ENCODE assay signal across 27 mouse cellular contexts in genomic region chr13:117266156-117266555, GRCm38 (mm10). TPM values are rescaled to one million over a fixed set of nuclear protein-coding genes. Genes with fewer than 3 reads are reported as not detected.
DNase-seq lines count a peak whose midpoint lies in the region; ATAC-seq and TF ChIP-seq lines count a peak whose summit lies in the region.
"Had no signal": no experiment of that assay in that cellular context is flagged by ENCODE, and none has a peak within 500 bp of the region (broad histone marks: within the 10 kb centered on the region; RNA-seq: fewer than 3 reads in every experiment).

No protein-coding gene starts in this region.

- H3K4me2 ChIP-seq in midbrain, postnatal 0 days (ENCODE audit: low read depth, low read length, poor library complexity, severe bottlenecking), result no peak overlapping the region
- H3K4me2 ChIP-seq: embryonic facial prominence, embryonic 12.5 days; heart, embryonic 12.5 days; limb, embryonic 13.5 days; liver, embryonic 12.5 days; neural tube, embryonic 12.5 days had no signal

- H3K4me3 ChIP-seq in midbrain, postnatal 0 days (ENCODE audit: low read depth, low read length), result no peak overlapping the region
- H3K4me3 ChIP-seq: embryonic facial prominence, embryonic 12.5 days; heart, embryonic 12.5 days; limb, embryonic 13.5 days; liver, embryonic 12.5 days; neural tube, embryonic 12.5 days had no signal

- peak; percentile 19 for DNase-seq in kidney, postnatal 10 days
- DNase-seq in kidney, postnatal 25 days, result no peak
- peak; percentile 32 for DNase-seq in 416B (ENCODE audit: low read depth)
- DNase-seq in adrenal gland, adult 2 months, result peak; percentile 70
- DNase-seq in retina, embryonic 14.5 days (ENCODE audit: low spot score), result peak; percentile 49
- DNase-seq in testis, postnatal 14 days (ENCODE audit: low spot score), result no peak
- DNase-seq in midbrain, postnatal 0 days (ENCODE audit: low spot score), result no peak
- DNase-seq: B cell, adult 2 months; cerebellum, postnatal 14 days; forebrain, postnatal 0 days; gastrocnemius, postnatal 14 days; heart, postnatal 10 days; kidney, adult 11 months; layer of hippocampus, postnatal 36 days; lung, adult 18-20 months; lung, postnatal 4 days; midbrain, embryonic 14.5 days; right cerebral cortex, adult 18-20 months had no signal

- H3K9me3 ChIP-seq in midbrain, postnatal 0 days (ENCODE audit: low read length), result no peaks in the 10 kb centered on the region
- H3K9me3 ChIP-seq: embryonic facial prominence, embryonic 12.5 days; heart, embryonic 12.5 days; limb, embryonic 13.5 days; liver, embryonic 12.5 days; neural tube, embryonic 12.5 days had no signal

- no peaks in the 10 kb centered on the region for H3K4me1 ChIP-seq in midbrain, postnatal 0 days (ENCODE audit: insufficient read depth, low read length)
- H3K4me1 ChIP-seq: embryonic facial prominence, embryonic 12.5 days; heart, embryonic 12.5 days; liver, embryonic 12.5 days; neural tube, embryonic 12.5 days had no signal

- peaks cover 4% of the 10 kb centered on the region; the same call in 1 of the 2 replicates for H3K36me3 ChIP-seq in midbrain, postnatal 0 days (ENCODE audit: insufficient read depth, low read length)
- H3K36me3 ChIP-seq: embryonic facial prominence, embryonic 12.5 days; G1E; heart, embryonic 12.5 days; limb, embryonic 13.5 days; liver, embryonic 12.5 days had no signal

- 66% methylated on average over 2 of the region's 2 CpGs for WGBS in midbrain, postnatal 0 days

- H3K27ac ChIP-seq in midbrain, postnatal 0 days (ENCODE audit: low read depth, low read length), result no peak overlapping the region
- H3K27ac ChIP-seq: embryonic facial prominence, embryonic 12.5 days; hindbrain, postnatal 0 days; limb, embryonic 13.5 days; liver, embryonic 12.5 days; neural tube, embryonic 12.5 days had no signal

- TF ChIP-seq CTCF in midbrain, postnatal 0 days (IDR thresholded peaks at IDR 0.05), result no peak

- no peak for ATAC-seq in midbrain, postnatal 0 days (ENCODE audit: low FRiP score)
- ATAC-seq: forebrain, postnatal 0 days; hindbrain, postnatal 0 days; liver, embryonic 12.5 days had no signal

- H3K27me3 ChIP-seq in midbrain, postnatal 0 days (ENCODE audit: insufficient read depth, low read length), result no peaks in the 10 kb centered on the region
- H3K27me3 ChIP-seq: CH12.LX; embryonic facial prominence, embryonic 12.5 days; heart, embryonic 12.5 days; limb, embryonic 13.5 days; liver, embryonic 12.5 days; neural tube, embryonic 12.5 days had no signal

- no peak overlapping the region for H3K9ac ChIP-seq in midbrain, postnatal 0 days (replicated peaks; ENCODE audit: low read length, poor library complexity, severe bottlenecking)
- H3K9ac ChIP-seq: embryonic facial prominence, embryonic 12.5 days; forebrain, postnatal 0 days; heart, embryonic 12.5 days; limb, embryonic 13.5 days; liver, embryonic 12.5 days; neural tube, embryonic 12.5 days had no signal

RNA-seq across cellular contexts. Expression of gene Gm17509, which starts 45.3 kb away (rescaled TPM):
- total RNA-seq in adrenal gland, adult 2 months (2021), result not detected
- polyA plus RNA-seq in adrenal gland, adult 2 months (2012; rRNA removed), result 0.09 and 0.12 TPM in 2 replicates
- 0.71 and 0.80 TPM in 2 replicates for total RNA-seq in midbrain, postnatal 0 days (2014; rRNA removed)
- 0.10 and 0.16 TPM in 2 replicates for polyA plus RNA-seq in midbrain, postnatal 0 days (2015; fragmentation: Nextera tagmentation; extraction: Ambion mirVana)
- total RNA-seq: CH12.LX; gastrocnemius, postnatal 14 days; heart, postnatal 10 days; megakaryocyte-erythroid progenitor cell, adult 5-6 weeks had no signal
- polyA plus RNA-seq: G1E had no signal

RNA-seq across cellular contexts. Expression of gene Emb, which starts 57.8 kb away (rescaled TPM):
- total RNA-seq in adrenal gland, adult 2 months (2021), result 10 to 100 TPM; 25.2 to 52.4 TPM
- polyA plus RNA-seq in adrenal gland, adult 2 months (2012; rRNA removed), result 42.1 and 55.3 TPM in 2 replicates
- total RNA-seq in midbrain, postnatal 0 days (2014; rRNA removed), result 9.2 and 13.6 TPM in 2 replicates
- polyA plus RNA-seq in midbrain, postnatal 0 days (2015; fragmentation: Nextera tagmentation; extraction: Ambion mirVana), result 10.3 and 12.0 TPM in 2 replicates

Comparison
In these comparisons a context has a peak if more than half of its experiments do, and no peak if none do; other contexts are left out.
1. DNase-seq: peak in kidney, postnatal 10 days (single experiment), 416B (single experiment), adrenal gland, adult 2 months (single experiment) and retina, embryonic 14.5 days (single experiment); none in kidney, postnatal 25 days (0 of 2), testis, postnatal 14 days (single experiment) and midbrain, postnatal 0 days (single experiment).